Mouse (Mus musculus): ENCODE results near the gene Gm13023. TPM values are rescaled to one million over a fixed set of nuclear protein-coding genes. Genes with fewer than 3 reads are reported as not detected.

Gene Gm13023
- not detected in 2 replicates for total RNA-seq (2023)

DNA sequence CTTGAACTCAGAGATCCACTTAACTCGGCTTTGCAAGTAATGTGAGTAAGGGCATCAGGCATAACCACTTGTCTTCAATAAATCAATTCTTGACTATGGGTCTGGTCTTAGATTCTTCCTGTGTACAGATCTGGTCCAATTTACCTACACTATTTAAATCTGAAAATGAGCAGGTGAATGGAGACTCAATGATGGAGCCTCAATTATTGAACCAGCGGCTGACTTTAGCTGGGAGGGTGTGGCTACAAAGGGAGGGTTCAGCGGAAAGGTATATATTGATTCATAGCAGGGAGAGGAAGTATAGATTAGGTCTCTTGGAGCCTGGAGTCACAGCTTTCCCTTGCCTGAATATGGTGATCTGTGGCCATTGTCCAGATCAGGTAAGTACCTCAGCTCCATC is at the start of gene Gm13023:
TSS of gene Gm13023 (plus strand) at position 301 of the 400 bp plus-strand sequence.

DNA sequence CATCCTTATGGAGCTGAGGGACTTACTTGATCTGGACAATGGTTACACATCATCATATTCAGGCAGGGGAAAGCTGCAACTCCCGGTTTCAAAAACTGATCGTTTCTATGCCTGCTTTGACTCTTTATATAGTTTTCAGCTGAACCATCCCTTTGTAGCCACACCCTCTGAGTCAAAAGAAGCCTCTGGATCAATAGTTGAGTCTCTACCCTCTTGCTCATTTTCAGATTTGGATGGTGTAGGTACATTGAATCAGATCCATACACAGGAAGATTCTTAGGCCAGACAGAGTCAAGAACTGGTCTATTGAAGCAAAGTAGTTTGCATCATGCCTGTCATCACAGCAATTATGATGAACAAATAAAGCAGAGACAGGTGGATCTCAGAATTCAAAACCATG is 26.8 kb downstream of the Gm13023 start, which contains the start of gene Gm13084:
TSS of gene Gm13084 (minus strand) at position 101 of the 400 bp plus-strand sequence.

Other genes starting within 250 kb of the Gm13023 start
- not detected in 2 replicates for gene BC080695, start 237.7 kb upstream of the Gm13023 start, total RNA-seq (2023)
- not detected in 2 replicates for gene Gm13057, start 237.6 kb upstream of the Gm13023 start, total RNA-seq (2023)
- gene Gm13083, start 174.3 kb upstream of the Gm13023 start, total RNA-seq (2023): not detected in 2 replicates
- not detected in 2 replicates for gene Gm13088, start 132.1 kb upstream of the Gm13023 start, total RNA-seq (2023)
- gene Gm13089, start 86.6 kb upstream of the Gm13023 start, total RNA-seq (2023): not detected in 2 replicates
- not detected in 2 replicates for gene Gm13078, start 69.9 kb upstream of the Gm13023 start, total RNA-seq (2023)
- gene Gm13084, start 26.7 kb downstream of the Gm13023 start, total RNA-seq (2023): not detected in 2 replicates
- gene Gm13103, start 57.1 kb downstream of the Gm13023 start, total RNA-seq (2023): not detected in 2 replicates
- gene Pramef6, start 111.0 kb downstream of the Gm13023 start, total RNA-seq (2023): not detected in 2 replicates
- not detected in 2 replicates for gene Pramef25, start 161.7 kb downstream of the Gm13023 start, total RNA-seq (2023)
- gene Gm13101, start 177.6 kb downstream of the Gm13023 start, total RNA-seq (2023): not detected in 2 replicates
- gene Pramef17, start 205.0 kb downstream of the Gm13023 start, total RNA-seq (2023): not detected in 2 replicates